Mouse (Mus musculus) kidney, postnatal 0 days (tissue): Measurements from ENCODE around the gene Slc25a17. TPM values are rescaled to one million over a fixed set of nuclear protein-coding genes. Genes with fewer than 3 reads are reported as not detected.

Experiments used
- ATAC-seq: fragments of 200-750 bp; cut with Nextera tagmentation; replicated peaks from 2 replicates; pipeline ENCODE4 v1.8.0; 2017; ENCODE audit warnings: low read depth, moderate number of reproducible peaks, moderate TSS enrichment, moderate library complexity; ENCODE audit not compliant: low FRiP score
- DNase-seq: peaks from one replicate; pipeline ENCODE4 v3.0.0-alpha.2; 2016; ENCODE audit warnings: low spot score
- H3K27ac ChIP-seq: fragments of 300-500 bp; sonication (generic); 2 replicates; pipeline ENCODE4 v1.5.1; 2014; ENCODE audit warnings: mild to moderate bottlenecking
- H3K27me3 ChIP-seq: fragments of 300-500 bp; sonication (generic); 2 replicates; pipeline ENCODE4 v1.6.1; 2014; ENCODE audit warnings: low read length, mixed read lengths; ENCODE audit not compliant: insufficient read depth
- H3K36me3 ChIP-seq: fragments of 300-500 bp; sonication (generic); 2 replicates; pipeline ENCODE4 v1.6.1; 2014; ENCODE audit warnings: low read length, mixed read lengths; ENCODE audit not compliant: insufficient read depth
- H3K4me1 ChIP-seq: fragments of 300-500 bp; sonication (generic); replicated peaks from 2 replicates; pipeline ENCODE4 v1.6.1; 2014; ENCODE audit warnings: antibody characterized with exemption, low read length, mixed read lengths; ENCODE audit not compliant: insufficient read depth
- H3K4me2 ChIP-seq: fragments of 300-500 bp; sonication (generic); 2 replicates; pipeline ENCODE4 v1.6.1; 2014; ENCODE audit warnings: mild to moderate bottlenecking, low read length, moderate library complexity, mixed read lengths
- H3K4me3 ChIP-seq: fragments of 300-500 bp; sonication (generic); replicated peaks from 2 replicates; pipeline ENCODE4 v1.5.1; 2014; ENCODE audit warnings: low read depth, low read length
- H3K9ac ChIP-seq: fragments of 300-500 bp; sonication (generic); 2 replicates; pipeline ENCODE4 v1.6.1; 2014; ENCODE audit warnings: low read depth, low read length
- H3K9me3 ChIP-seq: fragments of 300-500 bp; sonication (generic); replicated peaks from 2 replicates; pipeline ENCODE4 v1.6.1; 2016; ENCODE audit warnings: low read length, inconsistent platforms, mixed read lengths
- CTCF ChIP-seq: IDR thresholded peaks from 2 replicates; pipeline ENCODE4 v1.5.1; 2016; ENCODE audit warnings: antibody characterized with exemption, low read depth, mild to moderate bottlenecking, moderate library complexity
- WGBS: fragments of 180-500 bp; shearing (Covaris S2); extraction: QIAGEN DNeasy Blood & Tissue Kit; methylation state at CpG from one replicate; pipeline ENCODE4 v1.1.7; 2014; 5-methylcytosine and 5-hydroxymethylcytosine counted together
- polyA plus RNA-seq: library from polyadenylated mRNA; unstranded; fragments of >200 nt; fragmentation: Nextera tagmentation; extraction: Ambion mirVana; gene quantifications from 2 replicates; pipeline ENCODE4 v1.2.1, GENCODE M21; 2015

The Slc25a17 gene
- polyA plus RNA-seq, 1 experiment from 2014 or later: 153 TPM

- H3K9ac ChIP-seq: no peak overlapping the region
- 0 out of 2 replicates have a peak, but pooled peaks cover 3% of the 10 kb centered on the region for H3K36me3 ChIP-seq
- no peak overlapping the region for H3K4me3 ChIP-seq
- H3K4me1 ChIP-seq: no peaks in the 10 kb centered on the region
- no peaks in the 10 kb centered on the region for H3K9me3 ChIP-seq
- H3K4me2 ChIP-seq: no peak overlapping the region
- H3K27me3 ChIP-seq: no peaks in the 10 kb centered on the region
- WGBS: 93% methylated on average over 2 of the region's 2 CpGs
- ATAC-seq (no peak), DNase-seq (no peak)
- no peak overlapping the region for H3K27ac ChIP-seq
- no peak for TF ChIP-seq CTCF
Observed at GRCm38 (mm10) chr15:81347466-81347865, 13.1 kb downstream of the Slc25a17 start.

GRCm38 (mm10) chr15:81341426-81341825, 19.2 kb downstream of the Slc25a17 start:
- H3K9me3 ChIP-seq: no peaks in the 10 kb centered on the region
- H3K27me3 ChIP-seq: no peaks in the 10 kb centered on the region
- no peak for TF ChIP-seq CTCF
- no peak overlapping the region for H3K9ac ChIP-seq
- no peak overlapping the region for H3K4me2 ChIP-seq
- H3K27ac ChIP-seq: no peak overlapping the region
- ATAC-seq: no peak
- no peak for DNase-seq
- H3K4me3 ChIP-seq: no peak overlapping the region
- H3K36me3 ChIP-seq: peaks cover 23% of the 10 kb centered on the region
- no peaks in the 10 kb centered on the region for H3K4me1 ChIP-seq
- 89% methylated on average over 2 of the region's 2 CpGs for WGBS

- peaks cover 39% of the 10 kb centered on the region for H3K36me3 ChIP-seq
- no peak overlapping the region for H3K4me2 ChIP-seq
- H3K27ac ChIP-seq: no peak overlapping the region
- ATAC-seq (no peak), DNase-seq (no peak)
- no peak overlapping the region for H3K9ac ChIP-seq
- TF ChIP-seq CTCF: no peak
- no peaks in the 10 kb centered on the region for H3K4me1 ChIP-seq
- H3K27me3 ChIP-seq: no peaks in the 10 kb centered on the region
- H3K9me3 ChIP-seq: no peaks in the 10 kb centered on the region
- WGBS: 93% methylated on average over 3 of the region's 3 CpGs
- no peak overlapping the region for H3K4me3 ChIP-seq
Observed at GRCm38 (mm10) chr15:81339158-81339557, 21.5 kb downstream of the Slc25a17 start.

GRCm38 (mm10) chr15:81336466-81336865, 24.1 kb downstream of the Slc25a17 start:
- H3K9me3 ChIP-seq: no peaks in the 10 kb centered on the region
- no peak overlapping the region for H3K4me2 ChIP-seq
- H3K27me3 ChIP-seq: no peaks in the 10 kb centered on the region
- no peak for ATAC-seq
- H3K9ac ChIP-seq: no peak overlapping the region
- peaks cover 52% of the 10 kb centered on the region for H3K36me3 ChIP-seq
- no peaks in the 10 kb centered on the region for H3K4me1 ChIP-seq
- no peak overlapping the region for H3K4me3 ChIP-seq
- DNase-seq: no peak
- no peak for TF ChIP-seq CTCF
- H3K27ac ChIP-seq: no peak overlapping the region
- 82% methylated on average over 5 of the region's 5 CpGs for WGBS

GRCm38 (mm10) chr15:81332517-81332916, 28.1 kb downstream of the Slc25a17 start:
- TF ChIP-seq CTCF: no peak
- WGBS: 94% methylated on average over 4 of the region's 4 CpGs
- Histone ChIP-seq H3K4me2 (no peak overlapping the region), H3K27ac (no peak overlapping the region), H3K27me3 (no peaks in the 10 kb centered on the region), H3K36me3 (peaks cover 53% of the 10 kb centered on the region), H3K9me3 (no peaks in the 10 kb centered on the region), H3K9ac (no peak overlapping the region), H3K4me3 (no peak overlapping the region), H3K4me1 (peaks cover 3% of the 10 kb centered on the region; the same call in 1 of the 2 replicates)
- no peak for ATAC-seq
- no peak for DNase-seq

GRCm38 (mm10) chr15:81330816-81331433, 29.7 kb downstream of the Slc25a17 start:
- no peak for ATAC-seq
- no peaks in the 10 kb centered on the region for H3K27me3 ChIP-seq
- 0 out of 2 replicates have a peak overlapping the region, but pooled peaks have one; percentile 57 for H3K27ac ChIP-seq
- no peak overlapping the region for H3K9ac ChIP-seq
- no peak for TF ChIP-seq CTCF
- 75% methylated on average over 3 of the region's 3 CpGs for WGBS
- no peak overlapping the region for H3K4me3 ChIP-seq
- H3K4me2 ChIP-seq: no peak overlapping the region
- DNase-seq: no peak
- H3K36me3 ChIP-seq: peaks cover 49% of the 10 kb centered on the region
- no peaks in the 10 kb centered on the region for H3K9me3 ChIP-seq
- H3K4me1 ChIP-seq: peaks cover 3% of the 10 kb centered on the region; the same call in 1 of the 2 replicates
